Mouse (Mus musculus) MEL (cell line): ENCODE measurements at regions not wholly inside any gene's neighbourhood (a gene's known extent, or its start where the extent isn't known, plus 50 kb on each side); places are given as distances from the start of the nearest gene placed in this dataset.
A peak's percentile ranks its signal among the peaks of the same experiment; 100 is the strongest.

Experiments used
- DNase-seq: peaks from one replicate; pipeline ENCODE4 v3.0.0; 2011; ENCODE audit warnings: low read depth, low spot score
- H3K27ac ChIP-seq: 2 replicates; pipeline ENCODE4 v1.5.1; 2012; ENCODE audit warnings: low read depth, mild to moderate bottlenecking, control low read depth, low read length, moderate library complexity; ENCODE audit not compliant: control insufficient read depth
- H3K27me3 ChIP-seq, 2 experiments: fragments of 150-350 bp in 1 of 2; sonication (generic) in 1 of 2; 2 replicates each; pipeline ENCODE4 v1.6.1; 2012; ENCODE audit warnings: low read length in 2 of 2, mild to moderate bottlenecking in 2 of 2, improper control_type of control experiment in 1 of 2, moderate library complexity in 1 of 2; ENCODE audit not compliant: insufficient read depth in 2 of 2, control insufficient read depth in 1 of 2
- H3K36me3 ChIP-seq, 2 experiments: 2 replicates each; pipeline ENCODE4 v1.6.1; 2012 to 2014; ENCODE audit warnings: low read length in 2 of 2, improper control_type of control experiment in 1 of 2, inconsistent platforms in 1 of 2, mild to moderate bottlenecking in 1 of 2; ENCODE audit not compliant: insufficient read depth in 2 of 2, control insufficient read depth in 1 of 2
- H3K4me1 ChIP-seq, 2 experiments: fragments of 150-350 bp in 1 of 2; sonication (generic) in 1 of 2; 2 replicates each; pipeline ENCODE4 v1.6.1; 2012; ENCODE audit warnings: low read length in 2 of 2, improper control_type of control experiment in 1 of 2, mild to moderate bottlenecking in 1 of 2; ENCODE audit not compliant: insufficient read depth in 2 of 2, control insufficient read depth in 1 of 2
- H3K4me3 ChIP-seq, 2 experiments: fragments of 150-350 bp in 1 of 2; sonication (generic) in 1 of 2; 2 replicates each; pipeline ENCODE4 v1.5.1; 2012; ENCODE audit warnings: low read depth in 2 of 2, low read length in 2 of 2, mild to moderate bottlenecking in 2 of 2, moderate library complexity in 2 of 2, control low read depth in 1 of 2, improper control_type of control experiment in 1 of 2; ENCODE audit not compliant: control insufficient read depth in 1 of 2, insufficient read depth in 1 of 2
- H3K79me2 ChIP-seq: 2 replicates; pipeline ENCODE4 v1.6.1; 2012; ENCODE audit warnings: mild to moderate bottlenecking, low read length, moderate library complexity; ENCODE audit not compliant: control insufficient read depth, poor library complexity, insufficient read depth
- H3K9ac ChIP-seq: 2 replicates; pipeline ENCODE4 v1.6.1; 2012; ENCODE audit warnings: low read depth, mild to moderate bottlenecking, control low read depth, low read length, moderate library complexity; ENCODE audit not compliant: control insufficient read depth, poor library complexity, severe bottlenecking
- H3K9me3 ChIP-seq: fragments of 150-350 bp; sonication (generic); replicated peaks from 2 replicates; pipeline ENCODE4 v1.6.1; 2012; ENCODE audit warnings: mild to moderate bottlenecking, low read length, improper control_type of control experiment, moderate library complexity; ENCODE audit not compliant: insufficient read depth
- BHLHE40 ChIP-seq: IDR thresholded peaks from 2 replicates; pipeline ENCODE4 v1.6.1; 2012; ENCODE audit warnings: low read depth, mild to moderate bottlenecking, inconsistent platforms, low read length, improper control_type of control experiment, borderline replicate concordance
- CHD1 ChIP-seq: IDR thresholded peaks from 2 replicates; pipeline ENCODE4 v1.6.1; 2012; ENCODE audit warnings: low read depth, mild to moderate bottlenecking, inconsistent platforms, low read length, improper control_type of control experiment
- CHD2 ChIP-seq: IDR thresholded peaks from 2 replicates; pipeline ENCODE4 v1.6.1; 2011; ENCODE audit warnings: low read length, improper control_type of control experiment
- CTCF ChIP-seq, 3 experiments: IDR thresholded peaks in 2 of 3; conservative IDR thresholded peaks in 1 of 3; 2 replicates each; pipeline ENCODE4 v1.5.1; 2011 to 2012; ENCODE audit warnings: low read length in 3 of 3, low read depth in 2 of 3, mild to moderate bottlenecking in 2 of 3, improper control_type of control experiment in 1 of 3, inconsistent platforms in 1 of 3, mixed read lengths in 1 of 3, moderate library complexity in 1 of 3; ENCODE audit not compliant: control insufficient read depth in 1 of 3, insufficient read depth in 1 of 3, poor library complexity in 1 of 3, severe bottlenecking in 1 of 3
- E2F4 ChIP-seq: IDR thresholded peaks from 2 replicates; pipeline ENCODE4 v1.6.1; 2011; ENCODE audit warnings: low read depth, low read length, improper control_type of control experiment, borderline replicate concordance
- ELF1 ChIP-seq: IDR thresholded peaks from 2 replicates; pipeline ENCODE4 v1.6.1; 2014; ENCODE audit warnings: low read depth, mild to moderate bottlenecking, inconsistent platforms, low read length, improper control_type of control experiment, moderate library complexity
- EP300 ChIP-seq, 2 experiments: IDR thresholded peaks; 2 replicates each; pipeline ENCODE4 v1.6.1; 2011; ENCODE audit warnings: improper control_type of control experiment in 2 of 2, low read length in 2 of 2, low read depth in 1 of 2, mild to moderate bottlenecking in 1 of 2
- ETS1 ChIP-seq: IDR thresholded peaks from 2 replicates; pipeline ENCODE4 v1.6.1; 2012; ENCODE audit warnings: low read depth, mild to moderate bottlenecking, inconsistent platforms, low read length, improper control_type of control experiment, moderate library complexity
- GABPA ChIP-seq: IDR thresholded peaks from 2 replicates; pipeline ENCODE4 v1.6.1; 2012; ENCODE audit warnings: low read depth, mild to moderate bottlenecking, inconsistent platforms, low read length, improper control_type of control experiment, moderate library complexity
- GATA1 ChIP-seq: IDR thresholded peaks from 2 replicates; pipeline ENCODE4 v1.6.1; 2011; ENCODE audit warnings: low read depth, low read length, improper control_type of control experiment
- HCFC1 ChIP-seq: IDR thresholded peaks from 2 replicates; pipeline ENCODE4 v1.6.1; 2012; ENCODE audit warnings: low read depth, mild to moderate bottlenecking, inconsistent platforms, low read length, improper control_type of control experiment, moderate library complexity
- KAT2A ChIP-seq: conservative IDR thresholded peaks from 2 replicates; pipeline ENCODE4 v1.6.1; 2012; ENCODE audit warnings: low read depth, low read length, improper control_type of control experiment, inconsistent platforms
- MAFK ChIP-seq: IDR thresholded peaks from 2 replicates; pipeline ENCODE4 v1.6.1; 2011; ENCODE audit warnings: low read depth, mild to moderate bottlenecking, low read length, improper control_type of control experiment, borderline replicate concordance
- MAX ChIP-seq: IDR thresholded peaks from 2 replicates; pipeline ENCODE4 v1.6.1; 2011; ENCODE audit warnings: low read length, improper control_type of control experiment
- MAZ ChIP-seq: IDR thresholded peaks from 2 replicates; pipeline ENCODE4 v1.6.1; 2012; ENCODE audit warnings: low read depth, mild to moderate bottlenecking, inconsistent platforms, low read length, improper control_type of control experiment
- MEF2A ChIP-seq: IDR thresholded peaks from 2 replicates; pipeline ENCODE4 v1.6.1; 2014; ENCODE audit warnings: low read depth, mild to moderate bottlenecking, inconsistent platforms, low read length, improper control_type of control experiment; ENCODE audit not compliant: poor library complexity, insufficient replicate concordance, severe bottlenecking; ENCODE audit errors: extremely low read depth
- MXI1 ChIP-seq: IDR thresholded peaks from 2 replicates; pipeline ENCODE4 v1.6.1; 2011; ENCODE audit warnings: mild to moderate bottlenecking, low read depth, low read length, improper control_type of control experiment
- MYB ChIP-seq: IDR thresholded peaks from 2 replicates; pipeline ENCODE4 v1.6.1; 2011; ENCODE audit warnings: mild to moderate bottlenecking, low read depth, low read length, improper control_type of control experiment
- MYC ChIP-seq: IDR thresholded peaks from 2 replicates; pipeline ENCODE4 v1.6.1; 2011; ENCODE audit warnings: low read depth, mild to moderate bottlenecking, low read length, improper control_type of control experiment, moderate library complexity
- NELFE ChIP-seq: IDR thresholded peaks from 2 replicates; pipeline ENCODE4 v1.6.1; 2011; ENCODE audit warnings: low read depth, low read length, improper control_type of control experiment
- NRF1 ChIP-seq: IDR thresholded peaks from 2 replicates; pipeline ENCODE4 v1.6.1; 2014; ENCODE audit warnings: low read depth, mild to moderate bottlenecking, inconsistent platforms, low read length, improper control_type of control experiment, moderate library complexity; ENCODE audit not compliant: poor library complexity, insufficient read depth, severe bottlenecking
- POLR2AphosphoS2 ChIP-seq: IDR thresholded peaks from 2 replicates; pipeline ENCODE4 v1.6.1; 2011; ENCODE audit warnings: low read length, improper control_type of control experiment
- RCOR1 ChIP-seq: IDR thresholded peaks from 2 replicates; pipeline ENCODE4 v1.6.1; 2012; ENCODE audit warnings: low read depth, mild to moderate bottlenecking, inconsistent platforms, low read length, improper control_type of control experiment
- SIN3A ChIP-seq: IDR thresholded peaks from 2 replicates; pipeline ENCODE4 v1.6.1; 2012; ENCODE audit warnings: low read length, improper control_type of control experiment, inconsistent platforms
- SMC3 ChIP-seq: IDR thresholded peaks from 2 replicates; pipeline ENCODE4 v1.6.1; 2011; ENCODE audit warnings: low read depth, low read length, improper control_type of control experiment
- TAL1 ChIP-seq: IDR thresholded peaks from 2 replicates; pipeline ENCODE4 v1.6.1; 2012; ENCODE audit warnings: mild to moderate bottlenecking, inconsistent platforms, low read length, moderate library complexity, mixed read lengths
- TBP ChIP-seq: IDR thresholded peaks from 2 replicates; pipeline ENCODE4 v1.8.0; 2011; ENCODE audit warnings: low read depth, low read length, improper control_type of control experiment
- TCF12 ChIP-seq: IDR thresholded peaks from 2 replicates; pipeline ENCODE4 v1.6.1; 2014; ENCODE audit warnings: low read depth, mild to moderate bottlenecking, inconsistent platforms, low read length, improper control_type of control experiment, moderate library complexity
- UBTF ChIP-seq: IDR thresholded peaks from 2 replicates; pipeline ENCODE4 v1.6.1; 2012; ENCODE audit warnings: low read depth, mild to moderate bottlenecking, inconsistent platforms, low read length, improper control_type of control experiment, moderate library complexity, borderline replicate concordance; ENCODE audit not compliant: insufficient read depth
- USF1 ChIP-seq: IDR thresholded peaks from 2 replicates; pipeline ENCODE4 v1.6.1; 2014; ENCODE audit warnings: low read depth, mild to moderate bottlenecking, inconsistent platforms, low read length, improper control_type of control experiment, moderate library complexity
- USF2 ChIP-seq, 2 experiments: IDR thresholded peaks; 2 replicates each; pipeline ENCODE4 v1.6.1; 2011 to 2012; ENCODE audit warnings: improper control_type of control experiment in 2 of 2, low read length in 2 of 2, borderline replicate concordance in 1 of 2, inconsistent platforms in 1 of 2, low read depth in 1 of 2, mild to moderate bottlenecking in 1 of 2; ENCODE audit not compliant: insufficient read depth in 1 of 2
- ZC3H11A ChIP-seq: IDR thresholded peaks from 2 replicates; pipeline ENCODE4 v1.6.1; 2012; ENCODE audit warnings: low read depth, mild to moderate bottlenecking, inconsistent platforms, low read length, improper control_type of control experiment
- ZKSCAN1 ChIP-seq: IDR thresholded peaks from 2 replicates; pipeline ENCODE4 v1.6.1; 2012; ENCODE audit warnings: low read depth, mild to moderate bottlenecking, inconsistent platforms, low read length, improper control_type of control experiment, moderate library complexity
- ZMIZ1 ChIP-seq: IDR thresholded peaks from 2 replicates; pipeline ENCODE4 v1.6.1; 2012; ENCODE audit warnings: low read depth, mild to moderate bottlenecking, inconsistent platforms, low read length, improper control_type of control experiment, moderate library complexity
- ZNF384 ChIP-seq: IDR thresholded peaks from 2 replicates; pipeline ENCODE4 v1.6.1; 2012; ENCODE audit warnings: low read depth, mild to moderate bottlenecking, inconsistent platforms, low read length, improper control_type of control experiment

DNA sequence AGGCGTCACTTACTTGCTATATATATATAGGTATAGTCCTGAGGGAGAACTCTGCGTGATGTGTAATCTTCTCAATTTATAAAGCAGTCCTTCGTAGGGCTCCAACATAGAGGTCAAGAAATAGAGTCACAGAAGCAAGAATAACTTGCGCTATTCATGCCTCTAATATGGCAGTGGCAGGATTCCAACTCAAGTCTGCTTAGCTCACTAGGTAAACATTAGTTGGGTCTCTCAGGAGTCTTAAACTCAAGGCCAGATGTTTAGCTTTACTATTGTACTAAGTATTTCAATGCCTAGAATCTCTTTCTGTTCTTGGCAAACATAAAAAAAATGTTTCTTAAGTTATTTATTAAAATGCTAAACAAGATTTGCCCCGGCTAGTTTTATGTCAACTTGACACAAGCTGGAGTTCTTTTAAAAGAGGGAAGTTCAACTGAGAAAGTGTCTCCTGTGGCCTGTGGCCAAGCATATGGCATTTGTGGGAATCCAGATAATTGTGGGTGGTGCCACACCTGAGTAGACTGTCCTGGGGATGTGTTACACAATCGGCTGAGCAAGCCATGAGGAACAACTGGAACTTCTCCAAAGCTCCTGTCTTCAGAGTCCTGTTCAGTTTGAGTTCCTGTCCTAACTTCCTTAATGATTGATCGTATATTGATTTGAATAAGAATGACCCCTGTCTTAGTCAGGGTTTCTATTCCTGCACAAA, 220.9 kb downstream of the Pten start:
- DNase-seq = peak; percentile 88
- no peak overlapping the region for H3K4me3 ChIP-seq
- H3K79me2 ChIP-seq = no peaks in the 10 kb centered on the region
- no peaks in the 10 kb centered on the region for H3K27me3 ChIP-seq
- peaks cover 25 to 32% of the 10 kb centered on the region in 2 experiments for H3K4me1 ChIP-seq
- peak overlapping the region; percentile 55 for H3K27ac ChIP-seq
- H3K9me3 ChIP-seq = no peaks in the 10 kb centered on the region
- peaks cover 0 to 36% of the 10 kb centered on the region in 2 experiments; a peak in 2 of 4 replicates for H3K36me3 ChIP-seq
- peak; percentile 70 for TF ChIP-seq MYC
- no peak for TF ChIP-seq MAZ
- TF ChIP-seq ELF1 = 0 out of 2 replicates have a peak, but pooled peaks have one; percentile 5
- TF ChIP-seq USF2 (IDR thresholded peaks at IDR 0.05; ENCODE audit: borderline replicate concordance in 1 of 2, insufficient read depth in 1 of 2, low read depth in 1 of 2, low read length in 2 of 2) = no peak
- TF ChIP-seq MAX = peak; percentile 77
- no peak for TF ChIP-seq NELFE
- peak; percentile 24; the same call in 1 of the 2 replicates for TF ChIP-seq ZC3H11A
- TF ChIP-seq CHD1 = no peak
- TF ChIP-seq USF1 = no peak
- no peak for TF ChIP-seq SMC3
- no peak for TF ChIP-seq POLR2AphosphoS2
- peak; percentile 99 for TF ChIP-seq ETS1
- no peak for TF ChIP-seq MYB
- peak; percentile 73 for TF ChIP-seq RCOR1
- peak; percentile 56; the same call in 1 of the 2 replicates for TF ChIP-seq BHLHE40
- no peak for TF ChIP-seq KAT2A
- TF ChIP-seq NRF1 = no peak
- TF ChIP-seq CHD2 = no peak
- TF ChIP-seq E2F4 = no peak
- TF ChIP-seq ZNF384 = 0 out of 2 replicates have a peak, but pooled peaks have one; percentile 24
- peak; percentile 90 for TF ChIP-seq TCF12
- no peak for TF ChIP-seq ZKSCAN1
- no peak for TF ChIP-seq CTCF (IDR thresholded peaks at IDR 0.05 in 2 of 3, conservative IDR thresholded peaks at IDR 0.05 in 1 of 3; ENCODE audit: control insufficient read depth in 1 of 3, insufficient read depth in 1 of 3, low read depth in 2 of 3, low read length in 3 of 3, poor library complexity in 1 of 3, severe bottlenecking in 1 of 3)
- no peak for TF ChIP-seq GABPA
- peak; percentile 81 for TF ChIP-seq GATA1
- peak; percentile 66 for TF ChIP-seq TAL1
- peak; percentile 72 for TF ChIP-seq SIN3A
- TF ChIP-seq HCFC1 = peak; percentile 36; the same call in 1 of the 2 replicates
- no peak for TF ChIP-seq UBTF
- no peak for TF ChIP-seq ZMIZ1
- TF ChIP-seq TBP = no peak
- TF ChIP-seq MEF2A = 0 out of 2 replicates have a peak, but pooled peaks have one; percentile 37
- TF ChIP-seq MAFK = peak; percentile 70; the same call in 1 of the 2 replicates
- peak; percentile 68; the same call in 1 of the 2 replicates for TF ChIP-seq MXI1
- TF ChIP-seq EP300 (IDR thresholded peaks at IDR 0.05; ENCODE audit: low read depth in 1 of 2, low read length in 2 of 2) = peak; percentile 87 to 90
- H3K9ac ChIP-seq = no peak overlapping the region
